Mouse (Mus musculus) myocyte (in vitro differentiated cells): ENCODE data around the gene Rnf207. TPM values are rescaled to one million over a fixed set of nuclear protein-coding genes. Genes with fewer than 3 reads are reported as not detected.

Experiments
- H3K27me3 ChIP-seq: one replicate; pipeline ENCODE4 v1.6.1; 2011; ENCODE audit not compliant: control insufficient read depth, insufficient read depth, insufficient read length
- H3K36me3 ChIP-seq: one replicate; pipeline ENCODE4 v1.6.1; 2011; ENCODE audit not compliant: control insufficient read depth, insufficient read depth
- H3K4me2 ChIP-seq: one replicate; pipeline ENCODE4 v1.6.1; 2011; ENCODE audit warnings: low read depth, control low read depth
- H3K4me3 ChIP-seq: one replicate; pipeline ENCODE4 v1.5.1; 2011; ENCODE audit warnings: mild to moderate bottlenecking, control low read depth, moderate library complexity
- H3K79me2 ChIP-seq: one replicate; pipeline ENCODE4 v1.6.1; 2011; ENCODE audit not compliant: control insufficient read depth, insufficient read depth
- H3ac ChIP-seq: one replicate; pipeline ENCODE4 v1.6.1; 2011; ENCODE audit not compliant: control insufficient read depth, insufficient read length
- CEBPB ChIP-seq: IDR thresholded peaks from 2 replicates; pipeline ENCODE4 v1.6.1; 2011; ENCODE audit warnings: mild to moderate bottlenecking, moderate library complexity; ENCODE audit not compliant: poor library complexity, insufficient read depth, severe bottlenecking
- E2F4 ChIP-seq: IDR thresholded peaks from one replicate; pipeline ENCODE4 v1.6.1; 2011; ENCODE audit warnings: mild to moderate bottlenecking, control low read depth, moderate library complexity; ENCODE audit not compliant: insufficient read depth
- MAX ChIP-seq: IDR thresholded peaks from one replicate; pipeline ENCODE4 v1.6.1; 2011; ENCODE audit warnings: low read depth, mild to moderate bottlenecking, control low read depth
- MYOD1 ChIP-seq, 3 experiments: IDR thresholded peaks; one replicate each; pipeline ENCODE4 v1.6.1; 2011; ENCODE audit warnings: control low read depth in 2 of 3, low read depth in 2 of 3, mild to moderate bottlenecking in 2 of 3, moderate library complexity in 1 of 3; ENCODE audit not compliant: insufficient read length in 2 of 3, control insufficient read depth in 1 of 3
- MYOG ChIP-seq, 3 experiments: IDR thresholded peaks; one replicate each; pipeline ENCODE4 v1.6.1; 2011; ENCODE audit warnings: control low read depth in 2 of 3, low read depth in 2 of 3, mild to moderate bottlenecking in 2 of 3; ENCODE audit not compliant: insufficient read length in 2 of 3, control insufficient read depth in 1 of 3, insufficient read depth in 1 of 3
- POLR2A ChIP-seq: IDR thresholded peaks from one replicate; pipeline ENCODE4 v1.6.1; 2011; ENCODE audit warnings: low read depth, mild to moderate bottlenecking, control low read depth, moderate library complexity; ENCODE audit not compliant: insufficient read length
- POLR2AphosphoS2 ChIP-seq: IDR thresholded peaks from one replicate; pipeline ENCODE4 v1.6.1; 2011; ENCODE audit warnings: low read depth, control low read depth; ENCODE audit not compliant: insufficient read length
- REST ChIP-seq: IDR thresholded peaks from one replicate; pipeline ENCODE4 v1.6.1; 2011; ENCODE audit warnings: mild to moderate bottlenecking, control low read depth, moderate library complexity; ENCODE audit not compliant: insufficient read depth, insufficient read length
- SRF ChIP-seq: IDR thresholded peaks from one replicate; pipeline ENCODE4 v1.6.1; 2011; ENCODE audit warnings: low read depth; ENCODE audit not compliant: control insufficient read depth, insufficient read length
- TCF12 ChIP-seq: IDR thresholded peaks from one replicate; pipeline ENCODE4 v1.6.1; 2011; ENCODE audit warnings: mild to moderate bottlenecking, control low read depth; ENCODE audit not compliant: poor library complexity, insufficient read depth, severe bottlenecking
- TCF3 ChIP-seq: IDR thresholded peaks from one replicate; pipeline ENCODE4 v1.6.1; 2011; ENCODE audit warnings: low read depth, control low read depth; ENCODE audit not compliant: insufficient read length
- USF1 ChIP-seq: IDR thresholded peaks from one replicate; pipeline ENCODE4 v1.6.1; 2011; ENCODE audit warnings: low read depth, mild to moderate bottlenecking, control low read depth, moderate library complexity
- polyA plus RNA-seq: library from polyadenylated mRNA; unstranded; fragments of >200 nt; fragmentation: generic; extraction: Trizol; gene quantifications from one replicate; pipeline ENCODE4 v1.2.1, GENCODE M21; 2012; ENCODE audit warnings: missing spikeins

Rnf207 gene
- 0.52 TPM for polyA plus RNA-seq

DNA sequence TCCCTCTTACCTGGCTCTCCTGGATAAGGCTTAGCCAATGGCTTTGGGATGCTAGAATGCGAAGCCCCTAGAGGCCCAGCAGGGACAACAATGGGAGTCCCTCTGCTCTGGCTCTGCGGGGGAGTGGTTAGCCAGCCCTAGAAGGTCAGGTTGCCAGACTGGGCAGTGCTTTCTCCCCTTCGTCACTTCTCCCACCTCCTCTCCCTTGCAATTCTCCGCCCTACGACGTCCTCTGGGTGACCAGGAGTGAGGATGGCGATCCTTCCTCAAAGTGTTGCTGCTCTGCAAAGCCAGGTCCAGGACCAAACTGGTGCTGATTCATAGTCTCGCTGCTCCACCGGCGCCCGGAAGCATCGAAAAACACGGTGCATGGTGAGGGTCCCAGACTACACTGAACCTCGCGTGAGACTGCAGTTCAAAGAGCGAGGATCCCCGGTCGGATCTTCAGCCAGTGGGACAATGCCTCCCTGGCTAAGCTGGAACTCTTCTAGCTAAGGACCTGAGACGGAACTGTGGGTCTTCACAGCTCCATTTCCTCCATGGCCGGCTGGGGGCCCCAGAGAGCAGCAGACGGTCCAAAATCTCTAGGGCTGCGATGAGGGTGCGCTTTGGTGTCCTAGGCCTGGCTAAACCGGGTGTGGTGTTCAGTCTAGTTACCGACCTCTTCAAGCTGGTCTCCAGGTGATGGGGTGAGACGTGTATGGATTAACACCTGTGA is at the start of gene Rnf207:
Gene Rnf207, minus strand, starts transcription at position 477 of the 718 bp plus-strand sequence.
- Histone ChIP-seq H3K27me3 (peaks cover 16% of the 10 kb centered on the region), H3K36me3 (no peaks in the 10 kb centered on the region), H3ac (no peak within 1 kb of the TSS), H3K4me2 (peak within 1 kb of the TSS; percentile 75), H3K79me2 (no peaks in the 10 kb centered on the region), H3K4me3 (peak within 1 kb of the TSS; percentile 12)
- TF ChIP-seq MYOD1 (IDR thresholded peaks at IDR 0.05; ENCODE audit: control insufficient read depth in 1 of 3, insufficient read length in 2 of 3, low read depth in 2 of 3) (no peak), MAX (no peak), POLR2AphosphoS2 (no peak), TCF3 (no peak), TCF12 (no peak), E2F4 (no peak), USF1 (no peak), SRF (no peak), MYOG (IDR thresholded peaks at IDR 0.05; ENCODE audit: control insufficient read depth in 1 of 3, insufficient read depth in 1 of 3, insufficient read length in 2 of 3, low read depth in 2 of 3) (no peak), REST (no peak), POLR2A (no peak), CEBPB (no peak)

DNA sequence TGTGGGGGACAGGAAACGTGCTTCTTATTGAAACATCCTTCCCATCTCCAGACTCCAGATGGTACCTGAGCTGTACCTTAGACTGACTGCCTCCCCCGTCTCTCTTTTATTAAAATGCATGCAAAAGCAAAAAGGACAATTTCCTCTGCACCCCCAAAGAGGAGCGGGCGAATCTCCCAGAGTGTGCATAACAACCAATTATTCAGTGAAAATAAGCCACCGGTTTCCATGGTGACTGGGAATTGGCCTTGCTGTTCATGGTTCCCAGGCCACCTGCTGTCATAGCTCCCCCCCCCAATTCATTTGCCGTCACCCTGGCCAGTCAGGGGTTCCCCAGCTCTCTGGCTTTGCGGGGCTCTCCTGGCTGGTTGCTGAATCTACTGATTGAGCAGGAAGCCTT is 46.4 kb upstream of the Rnf207 start:
- Histone ChIP-seq H3K27me3 (no peaks in the 10 kb centered on the region), H3K4me3 (no peak overlapping the region), H3K79me2 (no peaks in the 10 kb centered on the region), H3K36me3 (no peaks in the 10 kb centered on the region), H3K4me2 (no peak overlapping the region), H3ac (no peak overlapping the region)
- TF ChIP-seq REST: no peak
- no peak for TF ChIP-seq TCF3
- no peak for TF ChIP-seq POLR2AphosphoS2
- no peak for TF ChIP-seq MYOG (IDR thresholded peaks at IDR 0.05; ENCODE audit: control insufficient read depth in 1 of 3, insufficient read depth in 1 of 3, insufficient read length in 2 of 3, low read depth in 2 of 3)
- no peak for TF ChIP-seq MYOD1 (IDR thresholded peaks at IDR 0.05; ENCODE audit: control insufficient read depth in 1 of 3, insufficient read length in 2 of 3, low read depth in 2 of 3)
- no peak for TF ChIP-seq TCF12
- no peak for TF ChIP-seq USF1
- no peak for TF ChIP-seq CEBPB
- TF ChIP-seq POLR2A: no peak
- no peak for TF ChIP-seq MAX
- no peak for TF ChIP-seq SRF
- TF ChIP-seq E2F4: no peak

GRCm38 (mm10) chr4:152362180-152362579 is 43.4 kb upstream of the Rnf207 start:
- H3ac ChIP-seq: no peak overlapping the region
- H3K36me3 ChIP-seq: no peaks in the 10 kb centered on the region
- no peaks in the 10 kb centered on the region for H3K27me3 ChIP-seq
- peak overlapping the region; percentile 45 for H3K4me2 ChIP-seq
- no peak overlapping the region for H3K4me3 ChIP-seq
- TF ChIP-seq SRF: no peak
- TF ChIP-seq E2F4: no peak
- peak in 1 of 3 experiments; percentile 8 for TF ChIP-seq MYOD1 (IDR thresholded peaks at IDR 0.05; ENCODE audit: control insufficient read depth in 1 of 3, insufficient read length in 2 of 3, low read depth in 2 of 3)
- H3K79me2 ChIP-seq: no peaks in the 10 kb centered on the region

GRCm38 (mm10) chr4:152360855-152361254 is 42.1 kb upstream of the Rnf207 start:
- no peaks in the 10 kb centered on the region for H3K27me3 ChIP-seq
- H3ac ChIP-seq: no peak overlapping the region
- H3K36me3 ChIP-seq: no peaks in the 10 kb centered on the region
- no peak overlapping the region for H3K4me2 ChIP-seq
- TF ChIP-seq E2F4 (no peak), USF1 (no peak), MYOG (IDR thresholded peaks at IDR 0.05; ENCODE audit: control insufficient read depth in 1 of 3, insufficient read depth in 1 of 3, insufficient read length in 2 of 3, low read depth in 2 of 3) (no peak), MYOD1 (IDR thresholded peaks at IDR 0.05; ENCODE audit: control insufficient read depth in 1 of 3, insufficient read length in 2 of 3, low read depth in 2 of 3) (no peak), SRF (no peak), CEBPB (no peak), TCF12 (no peak), TCF3 (no peak), REST (no peak), MAX (no peak), POLR2AphosphoS2 (no peak), POLR2A (no peak)
- no peaks in the 10 kb centered on the region for H3K79me2 ChIP-seq
- H3K4me3 ChIP-seq: no peak overlapping the region

DNA sequence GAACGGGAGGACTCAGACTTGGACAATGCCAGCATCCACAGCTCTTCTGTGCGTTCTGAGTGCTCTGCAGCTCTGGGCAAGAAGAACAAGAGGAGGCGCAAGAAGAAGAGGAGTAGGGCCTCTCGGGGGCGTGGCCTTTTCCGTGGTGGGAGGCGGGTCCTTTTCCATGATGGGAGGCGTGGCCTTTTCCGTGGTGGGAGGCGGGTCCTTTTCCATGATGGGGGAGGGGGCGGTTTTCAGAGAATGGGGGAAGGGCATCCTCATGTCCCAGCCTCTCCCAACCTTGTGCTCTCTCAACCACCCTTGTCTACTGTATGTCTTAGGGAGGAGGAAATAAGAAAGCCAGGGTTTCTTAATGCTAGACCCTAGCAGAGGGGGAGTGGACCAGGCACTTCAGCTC is 40.9 kb upstream of the Rnf207 start:
- H3K79me2 ChIP-seq: no peaks in the 10 kb centered on the region
- H3K4me2 ChIP-seq: no peak overlapping the region
- H3K4me3 ChIP-seq: no peak overlapping the region
- H3K36me3 ChIP-seq: no peaks in the 10 kb centered on the region
- TF ChIP-seq POLR2A (no peak), REST (no peak), TCF3 (no peak), TCF12 (no peak), SRF (no peak), MYOG (IDR thresholded peaks at IDR 0.05; ENCODE audit: control insufficient read depth in 1 of 3, insufficient read depth in 1 of 3, insufficient read length in 2 of 3, low read depth in 2 of 3) (no peak), MAX (no peak), POLR2AphosphoS2 (no peak), E2F4 (no peak), CEBPB (no peak), MYOD1 (IDR thresholded peaks at IDR 0.05; ENCODE audit: control insufficient read depth in 1 of 3, insufficient read length in 2 of 3, low read depth in 2 of 3) (no peak), USF1 (no peak)
- H3K27me3 ChIP-seq: no peaks in the 10 kb centered on the region
- H3ac ChIP-seq: no peak overlapping the region
